Mouse (Mus musculus) midbrain, embryonic 14.5 days (tissue): Measurements from ENCODE around the gene Esm1. TPM values are rescaled to one million over a fixed set of nuclear protein-coding genes. Genes with fewer than 3 reads are reported as not detected.
A peak's percentile ranks its signal among the peaks of the same experiment; 100 is the strongest.
"Not testable (repeated sequence)": the region's sequence is repeated elsewhere in the genome, so short reads cannot be mapped to it uniquely, and the experiment has no call there.

Experiments used
- ATAC-seq: fragments of 200-750 bp; cut with Nextera tagmentation; 2 replicates; pipeline ENCODE4 v1.8.0; 2017; ENCODE audit warnings: moderate number of reproducible peaks, moderate library complexity; ENCODE audit not compliant: low FRiP score, low TSS enrichment
- DNase-seq: peaks from one replicate; pipeline ENCODE4 v3.0.0-alpha.2; 2015
- H3K27ac ChIP-seq: fragments of 300-500 bp; sonication (generic); replicated peaks from 2 replicates; pipeline ENCODE4 v1.5.1; 2014; ENCODE audit warnings: mild to moderate bottlenecking, low read depth, low read length, moderate library complexity
- H3K27me3 ChIP-seq: fragments of 300-500 bp; sonication (generic); 2 replicates; pipeline ENCODE4 v1.6.1; 2014; ENCODE audit warnings: low read length, control low read depth, mixed read lengths; ENCODE audit not compliant: control insufficient read depth, insufficient read depth
- H3K36me3 ChIP-seq: fragments of 300-500 bp; sonication (generic); 2 replicates; pipeline ENCODE4 v1.6.1; 2014; ENCODE audit warnings: low read length, control low read depth; ENCODE audit not compliant: control insufficient read depth, insufficient read depth
- H3K4me1 ChIP-seq: fragments of 300-500 bp; sonication (generic); 2 replicates; pipeline ENCODE4 v1.6.1; 2014; ENCODE audit warnings: mild to moderate bottlenecking, antibody characterized with exemption, low read length, control low read depth; ENCODE audit not compliant: control insufficient read depth, insufficient read depth
- H3K4me2 ChIP-seq: fragments of 300-500 bp; sonication (generic); 2 replicates; pipeline ENCODE4 v1.6.1; 2014; ENCODE audit warnings: mild to moderate bottlenecking, low read length, moderate library complexity
- H3K4me3 ChIP-seq: fragments of 300-500 bp; sonication (generic); replicated peaks from 2 replicates; pipeline ENCODE4 v1.5.1; 2014; ENCODE audit warnings: low read depth, low read length
- H3K9ac ChIP-seq: fragments of 300-500 bp; sonication (generic); replicated peaks from 2 replicates; pipeline ENCODE4 v1.6.1; 2014; ENCODE audit warnings: mild to moderate bottlenecking, low read length, moderate library complexity
- H3K9me3 ChIP-seq: fragments of 300-500 bp; sonication (generic); 2 replicates; pipeline ENCODE4 v1.6.1; 2016; ENCODE audit warnings: low read length, control low read depth, mixed read lengths; ENCODE audit not compliant: control insufficient read depth
- WGBS: fragments of 180-500 bp; shearing (Covaris S2); extraction: QIAGEN DNeasy Blood & Tissue Kit; methylation state at CpG from one replicate; pipeline ENCODE4 v1.1.7; 2014; 5-methylcytosine and 5-hydroxymethylcytosine counted together
- polyA plus RNA-seq: library from polyadenylated mRNA; unstranded; fragments of >200 nt; fragmentation: Nextera tagmentation; extraction: Ambion mirVana; gene quantifications from 2 replicates; pipeline ENCODE4 v1.2.1, GENCODE M21; 2014

The Esm1 gene
- polyA plus RNA-seq, 1 experiment from 2014 or later, result 0.26 TPM

GRCm38 (mm10) chr13:113213865-113214264 is 4.4 kb downstream of the Esm1 start:
- ATAC-seq (no peak), DNase-seq (no peak)
- 92% methylated on average over 3 of the region's 3 CpGs for whole genome bisulfite sequencing
- no peaks in the 10 kb centered on the region for H3K9me3 ChIP-seq
- H3K4me2 ChIP-seq, result no peak overlapping the region
- no peaks in the 10 kb centered on the region for H3K27me3 ChIP-seq
- no peak overlapping the region for H3K4me3 ChIP-seq
- H3K27ac ChIP-seq, result no peak overlapping the region
- no peak overlapping the region for H3K9ac ChIP-seq
- H3K4me1 ChIP-seq, result no peaks in the 10 kb centered on the region
- no peaks in the 10 kb centered on the region for H3K36me3 ChIP-seq

- DNase-seq (no peak), ATAC-seq (no peak)
- H3K36me3 ChIP-seq, result no peaks in the 10 kb centered on the region
- H3K27ac ChIP-seq, result no peak overlapping the region
- no peak overlapping the region for H3K4me3 ChIP-seq
- H3K9ac ChIP-seq, result no peak overlapping the region
- 68% methylated on average over 6 of the region's 6 CpGs for WGBS
- H3K4me1 ChIP-seq, result peaks cover 3% of the 10 kb centered on the region; the same call in 1 of the 2 replicates
- no peaks in the 10 kb centered on the region for H3K9me3 ChIP-seq
- H3K4me2 ChIP-seq, result no peak overlapping the region
- H3K27me3 ChIP-seq, result no peaks in the 10 kb centered on the region
Observed at GRCm38 (mm10) chr13:113221851-113222250, 12.4 kb downstream of the Esm1 start.

GRCm38 (mm10) chr13:113224105-113224504 is 14.6 kb downstream of the Esm1 start:
- Histone ChIP-seq H3K4me2 (peak overlapping the region; percentile 24), H3K9ac (no peak overlapping the region), H3K4me1 (peaks cover 3% of the 10 kb centered on the region; the same call in 1 of the 2 replicates), H3K36me3 (no peaks in the 10 kb centered on the region), H3K27ac (no peak overlapping the region), H3K9me3 (no peaks in the 10 kb centered on the region), H3K4me3 (no peak overlapping the region), H3K27me3 (no peaks in the 10 kb centered on the region)
- peak; percentile 56 for ATAC-seq
- WGBS, result 15% methylated on average over 2 of the region's 2 CpGs
- peak; percentile 80 for DNase-seq

GRCm38 (mm10) chr13:113225811-113226210 is 16.4 kb downstream of the Esm1 start, which contains the start of gene Gzmk:
Gene Gzmk, minus strand, starts transcription at chr13:113225908.
- Histone ChIP-seq H3K9me3 (no peaks in the 10 kb centered on the region), H3K27me3 (no peaks in the 10 kb centered on the region), H3K4me3 (no peak within 1 kb of the TSS), H3K4me1 (peaks cover 3% of the 10 kb centered on the region; the same call in 1 of the 2 replicates), H3K9ac (no peak within 1 kb of the TSS), H3K4me2 (no peak within 1 kb of the TSS), H3K27ac (no peak within 1 kb of the TSS), H3K36me3 (no peaks in the 10 kb centered on the region)
- 34% methylated on average over 7 of the region's 7 CpGs for WGBS
- DNase-seq (peak; percentile 87), ATAC-seq (peak; percentile 85)

- peaks cover 3% of the 10 kb centered on the region; the same call in 1 of the 2 replicates for H3K4me1 ChIP-seq
- H3K9me3 ChIP-seq, result no peaks in the 10 kb centered on the region
- 91% methylated on average over 4 of the region's 4 CpGs for WGBS
- no peak overlapping the region for H3K9ac ChIP-seq
- H3K36me3 ChIP-seq, result no peaks in the 10 kb centered on the region
- DNase-seq, result no peak
- no peak for ATAC-seq
- no peak overlapping the region for H3K4me3 ChIP-seq
- H3K27me3 ChIP-seq, result no peaks in the 10 kb centered on the region
- no peak overlapping the region for H3K27ac ChIP-seq
- H3K4me2 ChIP-seq, result no peak overlapping the region
Observed at GRCm38 (mm10) chr13:113227076-113227475, 17.6 kb downstream of the Esm1 start.

- Histone ChIP-seq H3K27me3 (no peaks in the 10 kb centered on the region), H3K36me3 (no peaks in the 10 kb centered on the region), H3K4me2 (no peak overlapping the region), H3K4me3 (no peak overlapping the region), H3K9me3 (no peaks in the 10 kb centered on the region), H3K4me1 (peaks cover 3% of the 10 kb centered on the region; the same call in 1 of the 2 replicates), H3K27ac (no peak overlapping the region), H3K9ac (no peak overlapping the region)
- DNase-seq (no peak), ATAC-seq (no peak)
- 88% methylated on average over 17 of the region's 17 CpGs for WGBS
Observed at GRCm38 (mm10) chr13:113227666-113228463, 18.4 kb downstream of the Esm1 start.

GRCm38 (mm10) chr13:113242129-113242528 is 32.7 kb downstream of the Esm1 start:
- ATAC-seq (no peak), DNase-seq (no peak)
- no peak overlapping the region for H3K9ac ChIP-seq
- H3K4me2 ChIP-seq, result no peak overlapping the region
- no peaks in the 10 kb centered on the region for H3K36me3 ChIP-seq
- H3K4me3 ChIP-seq, result no peak overlapping the region
- no peaks in the 10 kb centered on the region for H3K4me1 ChIP-seq
- H3K27ac ChIP-seq, result no peak overlapping the region
- no peaks in the 10 kb centered on the region for H3K9me3 ChIP-seq
- WGBS, result 65% methylated on average over 6 of the region's 6 CpGs
- no peaks in the 10 kb centered on the region for H3K27me3 ChIP-seq

- no peak for ATAC-seq
- Histone ChIP-seq H3K4me1 (no peaks in the 10 kb centered on the region), H3K4me2 (no peak overlapping the region), H3K4me3 (no peak overlapping the region), H3K9me3 (no peaks in the 10 kb centered on the region), H3K36me3 (no peaks in the 10 kb centered on the region), H3K27ac (no peak overlapping the region), H3K27me3 (no peaks in the 10 kb centered on the region), H3K9ac (no peak overlapping the region)
- WGBS, result 86% methylated on average over 8 of the region's 8 CpGs
- DNase-seq, result no peak
Observed at GRCm38 (mm10) chr13:113245025-113245424, 35.6 kb downstream of the Esm1 start.

- H3K9me3 ChIP-seq, H3K27me3 ChIP-seq, H3K9ac ChIP-seq, ATAC-seq, H3K4me2 ChIP-seq, H3K4me3 ChIP-seq, H3K27ac ChIP-seq, H3K4me1 ChIP-seq, H3K36me3 ChIP-seq, DNase-seq: not testable (repeated sequence)
- WGBS, result 91% methylated on average over 7 of the region's 7 CpGs
Observed at GRCm38 (mm10) chr13:113252580-113252979, 43.1 kb downstream of the Esm1 start.
